Mouse (Mus musculus) left cerebral cortex, postnatal 4 days (tissue): ENCODE data around the gene Col4a2. TPM values are rescaled to one million over a fixed set of nuclear protein-coding genes. Genes with fewer than 3 reads are reported as not detected.
A peak's percentile ranks its signal among the peaks of the same experiment; 100 is the strongest.

Experiments used
- DNase-seq: peaks from one replicate; pipeline ENCODE4 v3.0.0-alpha.2; 2022
- intact Hi-C: fragments of 180-260 bp; cut with DNase I; formaldehyde crosslinking; loops from one replicate; pipeline ENCODE4 v1.15.1; 2025
- total RNA-seq, 2 experiments: library from RNA; stranded (reverse); gene quantifications; 2 replicates each; pipeline ENCODE4 v1.2.3; 2021

The Col4a2 gene
- total RNA-seq, 2 experiments from 2014 or later = 97.2 to 98.2 TPM

DNA sequence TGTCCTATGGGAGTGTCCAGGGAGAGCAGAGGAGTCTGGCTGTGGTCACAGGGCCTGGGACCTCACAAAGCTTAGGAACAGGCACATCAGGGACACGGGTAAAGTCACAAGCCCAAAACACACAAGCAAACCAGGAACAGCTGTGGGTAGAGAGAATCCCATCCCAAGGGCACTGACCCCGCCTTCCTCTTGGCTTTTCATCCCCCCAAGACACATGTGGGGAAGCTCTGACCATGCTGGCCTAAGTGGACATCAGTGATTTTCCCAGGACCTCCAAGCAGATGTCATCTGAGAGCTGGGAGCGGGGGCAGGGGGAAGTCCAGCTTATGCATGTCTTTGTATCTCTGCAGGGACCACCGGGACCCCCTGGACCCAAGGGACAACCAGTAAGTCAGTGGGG, 92.0 kb downstream of the Col4a2 start:
- no peak for DNase-seq
- intact Hi-C loops = no loop called here

DNA sequence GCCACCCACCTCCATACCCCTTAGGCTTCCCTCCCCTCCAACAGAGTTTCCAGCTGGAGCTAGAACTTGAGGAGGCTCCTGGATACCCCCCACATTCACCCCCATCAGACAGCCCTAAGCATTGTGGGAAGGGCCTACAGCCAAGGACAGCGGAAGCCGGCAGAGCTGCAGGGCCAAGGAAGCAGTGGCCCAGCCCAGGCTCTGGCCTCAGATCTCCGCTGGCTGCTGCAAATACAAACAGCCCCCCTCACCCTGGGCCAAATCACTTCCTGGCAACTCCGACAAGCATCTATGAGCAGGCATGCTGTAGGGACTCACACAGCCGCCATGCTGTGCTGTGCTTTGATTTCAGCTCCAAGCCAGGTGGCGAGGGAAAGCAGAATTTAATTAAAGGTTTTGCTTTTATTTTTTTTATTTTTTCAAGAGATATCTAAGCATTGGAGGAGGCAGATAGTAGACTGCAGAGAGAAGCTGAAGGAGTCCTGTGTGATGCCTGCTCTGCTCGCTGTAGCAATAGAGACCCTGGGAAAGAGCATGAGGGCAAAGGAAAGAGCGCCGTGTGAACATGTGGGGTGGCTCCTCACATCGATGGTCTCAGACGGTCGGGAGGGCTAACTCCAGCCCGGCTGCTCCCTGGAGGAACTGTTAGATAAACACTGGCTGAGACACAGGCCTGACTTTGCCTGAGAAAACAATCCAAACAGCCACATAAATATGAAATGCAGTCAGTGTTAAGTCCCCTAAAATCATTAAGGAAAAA, 93.3 kb downstream of the Col4a2 start:
- peak; percentile 84 for DNase-seq
- intact Hi-C loops = no loop called here

DNA sequence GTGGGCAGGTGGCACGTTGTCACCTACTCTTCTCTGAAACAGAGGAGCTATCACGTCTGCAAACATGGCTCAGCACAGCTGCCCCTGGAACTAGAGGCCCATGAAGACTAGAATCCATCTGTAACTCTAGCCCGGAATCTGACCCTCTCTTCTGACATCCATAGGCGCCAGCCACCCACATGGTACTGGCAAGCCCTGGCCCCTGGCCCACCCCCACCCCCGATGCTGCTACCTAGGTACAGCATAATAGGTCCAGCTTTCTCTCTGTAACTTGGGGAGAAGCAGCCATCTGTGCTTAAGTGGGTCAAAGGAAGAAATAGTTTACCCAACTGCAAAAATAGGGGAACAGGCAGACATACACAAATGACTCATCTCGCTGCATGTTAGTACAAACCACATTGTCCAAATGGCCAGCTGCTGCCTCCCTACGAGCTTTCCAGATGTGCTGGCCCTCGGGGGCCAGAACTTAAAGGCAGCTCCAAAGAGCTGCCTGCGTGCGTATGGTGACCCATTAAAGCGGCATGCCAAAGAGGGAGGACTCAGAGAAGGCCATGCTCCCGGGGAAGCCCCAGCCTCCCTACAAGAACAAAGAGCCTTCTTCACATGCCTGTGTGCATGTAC, 99.0 kb downstream of the Col4a2 start:
- intact Hi-C loops = no loop called here
- DNase-seq = no peak

DNA sequence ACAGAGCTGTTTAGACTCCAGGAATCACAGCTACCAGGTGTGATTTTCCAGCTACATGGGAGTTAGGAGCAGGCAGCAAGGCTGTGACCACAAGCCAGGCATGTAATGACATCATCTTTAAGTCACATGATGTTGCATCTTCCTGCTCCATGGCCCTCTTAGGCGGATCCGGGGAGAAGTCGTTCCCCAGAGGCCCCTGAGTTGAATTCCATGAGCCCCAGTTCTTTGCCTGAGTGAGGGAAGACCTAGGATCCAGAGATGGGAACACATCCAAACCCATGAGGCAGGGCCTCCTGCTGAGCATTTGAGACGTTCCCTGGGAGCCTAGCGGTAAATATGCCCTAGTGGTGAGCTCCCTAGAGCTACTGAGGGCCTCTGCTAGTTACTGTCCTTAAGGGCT, 99.8 kb downstream of the Col4a2 start:
- no peak for DNase-seq

DNA sequence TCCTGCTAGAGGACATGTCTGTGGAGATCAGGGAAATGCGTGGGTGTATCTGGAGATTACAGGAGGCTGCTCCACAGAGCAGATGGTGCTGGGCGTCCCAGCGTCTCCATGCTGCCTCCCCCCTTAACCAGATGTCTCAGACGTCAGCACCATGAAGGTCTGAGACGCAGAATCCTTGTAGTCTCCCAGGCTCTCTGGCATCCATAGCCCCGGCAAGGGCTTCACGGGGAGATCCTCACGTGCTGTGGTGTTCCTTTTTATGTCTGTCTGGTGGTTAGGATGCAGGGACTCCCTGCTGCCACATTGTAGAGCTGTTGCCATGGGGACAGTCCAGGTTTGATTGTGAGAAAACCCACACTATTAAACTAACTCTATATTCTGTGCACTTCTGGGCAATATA, 101.7 kb downstream of the Col4a2 start:
- intact Hi-C loops = no loop called here
- no peak for DNase-seq

More for the DNA sequence above, 99.8 kb downstream of the Col4a2 start:
- intact Hi-C loops = no loop called here

DNA sequence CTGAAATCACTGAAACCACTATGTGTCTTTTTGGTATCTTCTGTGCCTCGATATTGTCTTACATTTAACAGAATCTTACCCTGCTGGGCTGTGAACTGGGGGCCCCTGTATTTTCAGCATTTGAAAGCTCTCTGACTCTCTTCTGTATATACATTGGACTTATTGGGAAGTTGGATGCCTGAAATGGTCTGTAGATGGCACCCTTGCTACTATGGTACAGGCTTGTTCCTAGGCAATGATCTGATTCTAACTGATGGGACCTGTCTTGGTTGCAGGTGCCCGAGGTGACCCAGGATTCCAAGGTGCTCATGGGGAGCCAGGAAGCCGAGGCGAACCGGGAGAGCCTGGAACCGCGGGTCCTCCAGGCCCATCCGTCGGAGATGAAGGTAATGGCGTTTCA, 102.5 kb downstream of the Col4a2 start:
- intact Hi-C loops = no loop called here
- DNase-seq = no peak

DNA sequence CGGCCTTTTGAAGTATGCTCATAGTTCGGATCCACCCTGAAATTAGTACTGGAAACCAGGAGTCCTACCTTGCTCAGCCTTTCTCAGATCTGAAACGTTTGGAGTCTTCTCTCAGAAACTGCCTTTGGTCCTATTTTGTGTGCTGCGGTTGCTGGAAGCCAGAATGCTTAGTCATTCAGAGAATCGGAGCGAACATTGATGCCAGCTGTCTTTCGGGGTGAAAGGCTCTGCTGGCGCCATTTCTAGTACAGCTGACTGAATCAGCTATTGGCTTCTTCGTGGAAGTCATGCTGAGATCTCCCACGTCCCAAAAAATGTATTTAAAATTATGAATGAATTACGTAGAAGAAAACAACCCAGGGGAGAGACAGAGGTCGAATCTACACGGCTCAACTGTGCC, 105.2 kb downstream of the Col4a2 start:
- intact Hi-C loops = no loop called here
- peak; percentile 51 for DNase-seq

DNA sequence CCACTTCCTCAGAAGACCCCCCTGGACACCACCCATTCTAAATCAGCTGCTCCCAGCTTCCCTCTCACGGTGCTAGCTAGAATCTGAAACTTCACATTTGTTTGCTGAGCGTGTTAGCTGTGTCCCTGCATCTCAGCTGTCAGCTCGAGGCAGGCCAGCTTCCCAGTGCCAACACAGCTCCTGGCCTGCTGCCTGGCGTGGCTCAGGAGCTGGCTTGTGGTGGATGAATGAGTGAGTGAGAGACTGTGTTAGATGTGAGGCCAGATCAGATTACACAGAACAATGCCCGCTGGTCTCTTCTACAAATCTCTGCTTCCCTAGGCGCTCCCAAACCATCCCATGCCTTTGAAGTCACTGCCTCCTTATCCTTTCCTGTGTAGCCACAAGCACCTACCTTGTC, 106.6 kb downstream of the Col4a2 start:
- intact Hi-C loops = no loop called here
- peak; percentile 87 for DNase-seq

DNA sequence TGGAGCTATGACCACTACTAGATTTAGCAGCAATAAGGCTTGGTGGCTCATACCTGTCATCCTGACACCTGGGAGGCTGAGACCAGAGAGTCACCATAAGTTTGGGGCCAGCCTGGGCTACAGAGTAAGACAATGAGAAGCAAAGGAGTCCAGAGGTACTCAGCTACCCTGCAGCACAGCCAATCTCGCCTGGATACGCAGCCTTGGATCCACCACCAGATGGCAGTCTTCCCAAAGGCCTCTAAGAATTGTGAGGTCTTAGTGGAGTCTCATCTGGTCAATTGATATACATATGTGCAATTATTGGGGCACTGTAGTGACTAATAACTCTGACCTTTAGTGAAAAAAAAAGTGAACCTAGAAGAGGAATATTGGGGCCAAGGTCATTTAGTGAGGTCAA, 107.0 kb downstream of the Col4a2 start:
- intact Hi-C loops = loop anchor here (10.0 kb wide), 1 partner anchor 65 kb away; no protein-coding TSS in a partner anchor
- DNase-seq = peak; percentile 70

DNA sequence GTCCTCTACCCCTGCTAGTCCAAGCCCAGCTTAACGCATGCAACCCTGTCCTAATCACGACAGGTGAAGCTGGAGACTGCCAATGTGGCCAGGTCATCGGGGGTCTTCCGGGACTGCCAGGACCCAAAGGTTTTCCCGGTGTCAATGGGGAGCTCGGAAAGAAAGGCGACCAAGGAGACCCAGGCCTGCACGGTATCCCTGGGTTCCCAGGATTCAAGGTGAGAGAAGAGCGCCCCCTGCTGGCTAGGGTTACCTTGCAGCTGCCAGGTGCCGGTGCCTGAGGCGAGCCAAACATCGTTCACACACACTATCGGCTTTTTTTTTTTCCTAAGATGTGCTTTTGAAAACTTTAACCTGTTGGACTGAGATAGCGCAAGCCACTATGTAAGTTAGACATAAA, 108.5 kb downstream of the Col4a2 start:
- intact Hi-C loops = loop anchor here (10.0 kb wide), 1 partner anchor 64 kb away; no protein-coding TSS in a partner anchor
- DNase-seq = peak; percentile 49

DNA sequence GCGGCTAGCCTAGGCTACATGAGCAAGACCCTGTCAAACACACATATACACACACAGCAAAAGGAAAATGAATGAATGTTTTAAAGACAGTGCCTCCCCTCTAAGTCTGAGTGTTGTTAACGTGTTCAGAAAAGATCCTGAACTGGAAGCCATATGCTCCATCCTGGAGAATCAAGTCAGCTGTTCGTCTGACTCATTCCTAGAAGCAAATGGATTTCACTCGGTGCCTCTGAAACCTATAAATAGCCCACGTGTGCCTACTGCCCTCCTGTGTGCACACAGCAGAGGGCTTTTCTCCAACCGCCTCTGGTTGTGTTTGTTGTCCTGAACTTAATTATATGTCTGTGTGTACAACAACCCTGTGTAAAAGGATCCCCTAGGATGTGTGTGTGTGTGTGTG, 109.4 kb downstream of the Col4a2 start:
- intact Hi-C loops = loop anchor here (10.0 kb wide), 1 partner anchor 63 kb away; no protein-coding TSS in a partner anchor
- DNase-seq = no peak

DNA sequence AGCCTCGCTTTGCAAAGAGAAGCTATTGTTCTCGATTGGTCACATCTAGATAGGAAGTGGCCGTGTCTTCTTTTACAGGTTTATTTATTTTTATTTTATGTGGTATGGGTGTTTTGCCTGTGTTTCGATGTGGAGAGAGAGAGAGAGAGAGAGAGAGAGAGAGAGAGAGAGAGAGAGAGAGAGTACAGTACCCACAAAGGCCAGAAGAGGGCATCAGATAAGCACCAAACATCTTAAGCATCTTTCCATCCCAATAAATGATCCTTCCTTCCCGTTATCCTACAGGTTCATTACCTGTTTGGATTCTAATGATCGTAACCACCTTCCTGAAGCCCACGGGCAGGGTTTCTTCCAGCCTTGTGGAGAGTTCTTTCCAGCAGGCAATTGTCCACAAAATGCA, 110.5 kb downstream of the Col4a2 start:
- intact Hi-C loops = loop anchor here (10.0 kb wide), 1 partner anchor 62 kb away; no protein-coding TSS in a partner anchor
- DNase-seq = no peak

DNA sequence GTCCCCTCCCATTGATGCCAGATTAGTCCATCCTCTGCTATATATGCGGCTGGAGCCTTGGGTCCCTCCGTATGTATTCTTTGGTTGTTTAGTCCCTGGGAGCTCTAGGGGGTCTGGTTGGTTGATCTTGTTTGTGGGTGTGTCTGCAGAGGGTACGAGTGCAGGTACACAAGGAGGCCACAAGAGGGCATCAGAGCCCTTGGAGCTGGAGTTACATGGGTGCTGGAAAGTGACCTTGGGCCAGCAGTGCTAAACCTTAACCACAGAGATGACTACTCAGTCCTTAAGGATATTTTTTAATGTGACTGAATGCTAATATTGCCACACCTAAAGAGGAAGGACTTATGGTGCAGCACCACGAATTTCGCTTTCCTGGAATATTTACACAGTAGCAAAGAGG, 118.1 kb downstream of the Col4a2 start:
- intact Hi-C loops = no loop called here
- DNase-seq = no peak

DNA sequence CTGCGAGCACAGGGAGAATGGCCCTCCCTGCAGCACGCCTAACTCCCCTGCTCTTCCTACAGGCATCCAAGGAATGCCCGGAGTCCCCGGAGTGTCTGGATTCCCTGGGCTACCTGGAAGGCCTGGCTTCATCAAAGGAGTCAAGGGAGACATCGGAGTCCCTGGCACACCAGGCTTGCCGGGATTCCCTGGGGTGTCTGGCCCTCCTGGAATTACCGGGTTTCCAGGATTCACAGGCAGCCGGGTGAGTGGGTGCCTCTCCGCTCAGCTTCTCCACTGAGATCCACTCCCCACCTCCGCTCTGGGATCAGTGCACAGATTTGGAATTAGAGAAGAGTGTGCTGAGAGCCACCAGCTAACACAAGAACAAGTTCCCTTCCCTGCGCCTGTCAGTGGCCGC, 125.3 kb downstream of the Col4a2 start:
- intact Hi-C loops = no loop called here
- DNase-seq = no peak

DNA sequence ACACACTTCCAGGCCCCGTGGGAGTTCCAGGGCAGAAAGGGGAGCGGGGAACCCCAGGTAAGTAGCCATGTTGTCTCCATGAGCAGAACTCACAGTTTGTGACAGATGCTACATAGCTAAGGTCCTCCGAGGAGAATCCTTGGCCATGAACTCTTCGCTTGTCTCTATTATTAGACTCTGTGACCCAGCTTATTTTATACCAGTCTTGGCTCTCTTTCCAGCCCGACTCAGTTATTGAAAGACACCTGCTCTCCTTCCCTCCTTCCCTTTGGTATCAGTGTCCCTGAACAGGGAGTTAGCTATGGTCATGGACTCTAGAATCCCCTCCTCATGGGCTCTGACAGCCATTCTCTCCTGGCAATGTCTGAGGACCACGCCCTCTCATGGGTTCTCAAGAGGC, 128.7 kb downstream of the Col4a2 start:
- intact Hi-C loops = no loop called here
- DNase-seq = no peak

DNA sequence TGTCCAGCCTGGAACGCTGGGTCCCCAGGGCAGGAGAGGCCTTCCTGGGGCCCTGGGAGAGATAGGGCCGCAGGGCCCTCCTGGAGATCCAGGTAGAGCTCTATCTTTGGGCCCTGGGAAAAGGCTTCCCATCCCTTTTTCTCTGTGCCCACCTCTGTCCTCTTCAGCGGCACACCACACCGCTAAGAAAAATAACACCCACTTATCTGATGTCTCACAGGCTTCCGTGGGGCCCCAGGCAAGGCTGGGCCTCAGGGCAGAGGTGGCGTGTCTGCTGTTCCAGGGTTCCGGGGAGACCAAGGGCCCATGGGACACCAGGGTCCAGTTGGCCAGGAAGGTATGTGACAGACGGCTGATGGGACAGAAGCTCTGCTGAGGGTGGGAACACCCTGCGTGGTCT, 131.0 kb downstream of the Col4a2 start:
- no peak for DNase-seq
- intact Hi-C loops = no loop called here

DNA sequence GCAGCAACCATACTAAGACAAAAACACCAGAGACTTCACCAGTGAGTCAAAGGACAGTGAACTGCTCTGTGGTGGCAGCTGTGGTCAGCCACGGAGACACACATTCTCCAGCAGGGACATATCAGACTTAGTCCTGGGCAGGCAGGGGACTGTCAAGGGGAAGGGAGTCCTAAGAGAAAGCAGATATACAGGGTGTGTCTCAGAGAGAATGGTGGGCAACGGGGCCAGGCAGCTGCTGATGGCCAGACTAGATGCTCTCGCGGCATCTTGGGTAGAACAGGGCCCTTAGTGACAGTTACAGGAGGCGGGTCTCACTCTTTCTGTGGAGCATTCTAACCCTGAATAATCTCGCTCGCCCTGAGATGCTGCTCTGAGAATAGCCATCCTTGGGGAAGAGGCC, 131.6 kb downstream of the Col4a2 start:
- DNase-seq = no peak
- intact Hi-C loops = no loop called here

DNA sequence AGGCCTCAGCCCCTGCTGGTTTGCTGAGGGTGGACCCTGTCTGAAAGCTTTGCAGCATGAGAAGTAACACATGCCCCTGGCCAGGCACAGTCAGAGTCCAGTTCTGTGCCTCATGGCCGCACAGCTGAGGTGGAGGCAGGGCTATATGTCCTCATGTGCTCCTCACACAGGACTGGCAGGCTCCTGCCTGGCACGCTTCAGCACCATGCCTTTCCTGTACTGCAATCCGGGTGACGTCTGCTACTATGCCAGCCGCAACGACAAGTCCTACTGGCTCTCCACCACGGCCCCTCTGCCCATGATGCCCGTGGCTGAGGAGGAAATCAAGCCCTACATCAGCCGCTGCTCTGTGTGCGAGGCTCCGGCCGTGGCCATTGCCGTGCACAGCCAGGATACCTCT, 133.2 kb downstream of the Col4a2 start:
- DNase-seq = no peak
- intact Hi-C loops = no loop called here

DNA sequence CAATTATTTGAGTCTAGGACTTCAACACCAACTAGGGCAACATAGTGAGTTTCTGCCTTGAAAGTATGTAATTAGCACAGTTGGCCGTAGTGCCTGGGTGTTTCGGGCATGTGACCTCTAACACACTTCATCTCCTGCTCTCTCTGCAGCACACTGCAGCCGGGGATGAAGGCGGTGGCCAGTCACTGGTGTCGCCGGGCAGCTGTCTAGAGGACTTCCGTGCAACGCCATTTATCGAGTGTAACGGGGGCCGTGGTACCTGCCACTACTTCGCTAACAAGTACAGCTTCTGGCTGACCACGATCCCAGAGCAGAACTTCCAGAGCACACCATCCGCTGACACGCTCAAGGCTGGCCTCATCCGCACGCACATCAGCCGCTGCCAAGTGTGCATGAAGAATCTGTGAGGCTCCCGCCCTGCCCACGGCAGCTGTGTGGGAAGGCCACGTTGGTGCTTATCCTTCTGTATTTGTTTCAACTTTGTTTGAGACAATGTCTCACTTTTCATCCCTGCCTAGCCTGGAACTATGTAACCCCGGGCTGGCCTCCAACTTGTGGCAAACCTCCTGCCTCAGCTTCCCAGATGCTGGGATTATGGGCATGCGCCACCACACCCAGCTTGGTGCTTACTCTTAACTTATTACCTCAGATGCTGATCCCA, 135.4 kb downstream of the Col4a2 start:
- no peak for DNase-seq
- intact Hi-C loops = no loop called here

DNA sequence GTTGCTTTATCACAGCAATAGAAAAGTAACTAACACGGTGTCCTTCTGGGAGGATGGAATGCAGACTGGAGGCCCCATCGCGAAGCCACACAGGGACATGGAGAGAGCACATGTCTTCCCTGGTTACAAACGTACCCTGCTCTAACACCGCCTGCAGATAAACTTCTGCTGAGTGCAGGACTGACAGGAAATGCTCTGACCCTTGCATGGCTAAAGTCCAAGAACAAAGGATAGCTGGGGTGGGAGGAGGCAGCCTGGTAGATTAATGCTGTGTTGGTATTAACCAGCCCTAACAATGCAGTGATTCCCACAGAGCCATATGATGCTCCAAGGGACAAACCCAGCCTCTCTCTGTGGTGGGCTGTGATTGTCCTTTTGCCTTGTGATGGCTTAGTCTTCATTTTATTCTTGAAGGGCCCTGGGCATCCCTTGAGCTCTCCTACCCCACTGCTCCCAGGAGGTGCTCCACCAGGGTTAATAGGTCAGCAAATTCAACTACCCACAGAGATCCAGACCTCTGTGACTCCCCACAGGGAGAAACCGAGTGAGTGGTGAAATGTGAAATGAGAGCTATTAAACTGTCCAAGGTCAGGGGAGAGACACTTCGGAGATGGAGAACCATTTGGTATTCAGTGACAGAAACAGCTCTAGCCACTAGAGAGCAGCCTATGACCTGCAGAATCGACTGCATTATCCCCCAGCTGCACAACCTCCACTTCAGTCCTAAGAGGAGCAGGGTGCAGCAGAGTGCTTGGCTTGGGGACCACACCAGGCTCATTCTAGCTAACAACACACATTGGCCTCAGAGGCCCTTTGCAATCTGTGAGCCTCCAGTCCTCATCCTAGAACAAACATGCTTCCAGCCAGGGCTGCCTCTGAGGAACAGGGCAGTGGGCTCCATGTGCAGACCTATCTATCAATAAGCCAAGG, 137.8 kb downstream of the Col4a2 start:
- DNase-seq = peak; percentile 33
- intact Hi-C loops = no loop called here

DNA sequence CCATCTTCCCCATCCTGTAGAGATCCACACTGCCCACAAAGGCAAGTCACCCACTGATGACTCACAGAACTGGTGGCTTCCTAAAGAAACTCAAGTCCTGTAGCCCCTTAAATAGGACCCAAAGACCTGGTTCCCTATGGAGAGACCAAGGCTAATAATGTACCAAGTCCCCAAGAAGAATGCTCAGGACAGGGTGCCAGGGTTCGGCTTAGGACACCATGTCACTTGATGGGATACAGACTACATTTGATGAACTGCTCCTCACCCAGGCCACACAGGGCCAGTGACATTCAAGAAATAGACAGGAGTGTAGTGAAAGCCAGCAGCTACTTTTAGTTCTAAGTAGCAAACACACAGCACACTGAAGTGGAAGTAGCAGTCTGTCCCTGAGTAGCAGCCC, 139.5 kb downstream of the Col4a2 start:
- intact Hi-C loops = no loop called here

More for the DNA sequence above, 139.5 kb downstream of the Col4a2 start:
- DNase-seq = no peak
